Mouse (Mus musculus) erythroblast, embryonic 14.5 days (primary cell): ENCODE results near the gene Klhl8. TPM values are rescaled to one million over a fixed set of nuclear protein-coding genes. Genes with fewer than 3 reads are reported as not detected.

Experiments used
- H3K27me3 ChIP-seq: 2 replicates; pipeline ENCODE4 v1.6.1; 2012; ENCODE audit warnings: inconsistent platforms; ENCODE audit not compliant: control insufficient read depth
- H3K36me3 ChIP-seq: 2 replicates; pipeline ENCODE4 v1.6.1; 2012; ENCODE audit warnings: mild to moderate bottlenecking, inconsistent platforms; ENCODE audit not compliant: control insufficient read depth
- H3K4me1 ChIP-seq: 2 replicates; pipeline ENCODE4 v1.6.1; 2012; ENCODE audit warnings: inconsistent platforms; ENCODE audit not compliant: control insufficient read depth
- H3K4me3 ChIP-seq: replicated peaks from 2 replicates; pipeline ENCODE3; 2012; ENCODE audit warnings: moderate library complexity, mild to moderate bottlenecking, inconsistent platforms
- H3K9me3 ChIP-seq: 2 replicates; pipeline ENCODE4 v1.6.1; 2012; ENCODE audit warnings: low read length, inconsistent platforms, mixed read lengths; ENCODE audit not compliant: control insufficient read depth
- GATA1 ChIP-seq: IDR thresholded peaks from 2 replicates; pipeline ENCODE4 v1.6.1; 2012; ENCODE audit warnings: low read length, inconsistent platforms, mixed read lengths
- TAL1 ChIP-seq: IDR thresholded peaks from 3 replicates; pipeline ENCODE4 v1.6.1; 2012; ENCODE audit warnings: low read length, inconsistent platforms, mixed read lengths
- polyA plus RNA-seq: library from polyadenylated mRNA; stranded (reverse); fragments of >175 nt; gene quantifications from 2 replicates; pipeline ENCODE4 v1.2.3, GENCODE M21; 2012

Klhl8 gene
- polyA plus RNA-seq, 1 experiment: not detected

- H3K4me3 ChIP-seq: no peak overlapping the region
- no peaks in the 10 kb centered on the region for H3K9me3 ChIP-seq
- peaks cover 30% of the 10 kb centered on the region for H3K27me3 ChIP-seq
- TF ChIP-seq TAL1: no peak
- no peak for TF ChIP-seq GATA1
- peaks cover 14% of the 10 kb centered on the region for H3K4me1 ChIP-seq
- no peaks in the 10 kb centered on the region for H3K36me3 ChIP-seq
These were observed 3.2 kb downstream of the Klhl8 start for GRCm38 (mm10) chr5:103907844-103908243.

- Histone ChIP-seq H3K27me3 (peaks cover 23% of the 10 kb centered on the region), H3K9me3 (no peaks in the 10 kb centered on the region), H3K4me3 (no peak overlapping the region), H3K36me3 (no peaks in the 10 kb centered on the region), H3K4me1 (peaks cover 8% of the 10 kb centered on the region)
- no peak for TF ChIP-seq GATA1
- no peak for TF ChIP-seq TAL1
These were observed 4.9 kb downstream of the Klhl8 start for GRCm38 (mm10) chr5:103906173-103906572.

- TF ChIP-seq TAL1 (no peak), GATA1 (no peak)
- Histone ChIP-seq H3K9me3 (no peaks in the 10 kb centered on the region), H3K27me3 (no peaks in the 10 kb centered on the region), H3K4me3 (no peak overlapping the region), H3K36me3 (no peaks in the 10 kb centered on the region), H3K4me1 (no peaks in the 10 kb centered on the region)
These were observed 12.7 kb downstream of the Klhl8 start for GRCm38 (mm10) chr5:103898310-103898709.

GRCm38 (mm10) chr5:103889766-103890165, 21.3 kb downstream of the Klhl8 start:
- no peaks in the 10 kb centered on the region for H3K9me3 ChIP-seq
- TF ChIP-seq GATA1: no peak
- TF ChIP-seq TAL1: no peak
- H3K4me1 ChIP-seq: no peaks in the 10 kb centered on the region
- H3K36me3 ChIP-seq: no peaks in the 10 kb centered on the region
- H3K27me3 ChIP-seq: no peaks in the 10 kb centered on the region
- H3K4me3 ChIP-seq: no peak overlapping the region

GRCm38 (mm10) chr5:103863759-103864158, 47.3 kb downstream of the Klhl8 start:
- no peak for TF ChIP-seq TAL1
- TF ChIP-seq GATA1: no peak

GRCm38 (mm10) chr5:103860622-103861021, 50.4 kb downstream of the Klhl8 start:
- Histone ChIP-seq H3K4me3 (no peak overlapping the region), H3K4me1 (peaks cover 4% of the 10 kb centered on the region), H3K27me3 (no peaks in the 10 kb centered on the region), H3K36me3 (peaks cover 21% of the 10 kb centered on the region), H3K9me3 (no peaks in the 10 kb centered on the region)
- no peak for TF ChIP-seq TAL1
- TF ChIP-seq GATA1: no peak

More at GRCm38 (mm10) chr5:103863759-103864158, 47.3 kb downstream of the Klhl8 start:
- Histone ChIP-seq H3K4me1 (no peaks in the 10 kb centered on the region), H3K27me3 (no peaks in the 10 kb centered on the region), H3K4me3 (no peak overlapping the region), H3K36me3 (peaks cover 3% of the 10 kb centered on the region; the same call in 1 of the 2 replicates), H3K9me3 (no peaks in the 10 kb centered on the region)

- Histone ChIP-seq H3K27me3 (no peaks in the 10 kb centered on the region), H3K36me3 (peaks cover 52% of the 10 kb centered on the region), H3K4me3 (no peak overlapping the region), H3K9me3 (no peaks in the 10 kb centered on the region), H3K4me1 (peaks cover 18% of the 10 kb centered on the region)
- TF ChIP-seq GATA1 (no peak), TAL1 (no peak)
These were observed 53.9 kb downstream of the Klhl8 start for GRCm38 (mm10) chr5:103857151-103857550.

- Histone ChIP-seq H3K4me3 (no peak overlapping the region), H3K4me1 (peaks cover 18% of the 10 kb centered on the region), H3K36me3 (peaks cover 59% of the 10 kb centered on the region), H3K27me3 (no peaks in the 10 kb centered on the region), H3K9me3 (no peaks in the 10 kb centered on the region)
- no peak for TF ChIP-seq GATA1
- TF ChIP-seq TAL1: no peak
These were observed 54.6 kb downstream of the Klhl8 start for GRCm38 (mm10) chr5:103856286-103857009.

- H3K4me3 ChIP-seq: no peak overlapping the region
- H3K27me3 ChIP-seq: no peaks in the 10 kb centered on the region
- TF ChIP-seq GATA1: no peak
- TF ChIP-seq TAL1: no peak
- H3K36me3 ChIP-seq: peaks cover 67% of the 10 kb centered on the region
- H3K9me3 ChIP-seq: no peaks in the 10 kb centered on the region
- H3K4me1 ChIP-seq: peaks cover 18% of the 10 kb centered on the region
These were observed 55.4 kb downstream of the Klhl8 start for GRCm38 (mm10) chr5:103855483-103856211.
